Comparison of ENCODE assay signal across 7 mouse cellular contexts in genomic region chr11:73071839-73072238, GRCm38 (mm10). TPM values are rescaled to one million over a fixed set of nuclear protein-coding genes. Genes with fewer than 3 reads are reported as not detected.
DNase-seq lines count a peak whose midpoint lies in the region.

No protein-coding gene starts in this region.

- DNase-seq in heart, postnatal 4 days, result peak; percentile 48
- DNase-seq in heart, adult 9 months (ENCODE audit: low spot score in 2 of 2), result no peak
- DNase-seq in right cerebral cortex, adult 2 months (ENCODE audit: low spot score in 2 of 2), result peak; percentile 56 to 58
- no peak for DNase-seq in right cerebral cortex, postnatal 36 days (ENCODE audit: low spot score in 2 of 2)
- peak; percentile 51 for DNase-seq in T-cell, adult 2 months (ENCODE audit: low spot score)
- DNase-seq in kidney, postnatal 4 days, result peak; percentile 66 to 71
- DNase-seq in frontal cortex, postnatal 14 days (ENCODE audit: low spot score in 2 of 2), result no peak

RNA-seq across cellular contexts. Expression of gene Itgae, which starts 18.5 kb away (rescaled TPM):
- under 1 TPM; 0.18 to 0.21 TPM for total RNA-seq in heart, postnatal 4 days (2021)

RNA-seq across cellular contexts. Expression of gene Ncbp3, which starts 24.3 kb away (rescaled TPM):
- 10 to 100 TPM; 12.0 to 12.2 TPM for total RNA-seq in heart, postnatal 4 days (2021)

RNA-seq across cellular contexts. Expression of gene Camkk1, which starts 53.0 kb away (rescaled TPM):
- total RNA-seq in heart, postnatal 4 days (2021), result under 1 TPM; 0.81 to 0.97 TPM

Comparison
In these comparisons a context has a peak if more than half of its experiments do, and no peak if none do; other contexts are left out.
1. DNase-seq: peak in heart, postnatal 4 days (single experiment), right cerebral cortex, adult 2 months (2 of 2), T-cell, adult 2 months (single experiment) and kidney, postnatal 4 days (2 of 2); none in heart, adult 9 months (0 of 2), right cerebral cortex, postnatal 36 days (0 of 2) and frontal cortex, postnatal 14 days (0 of 2).